Mouse (Mus musculus) heart, embryonic 10.5 days (tissue): ENCODE measurements at regions not wholly inside any gene's neighbourhood (a gene's known extent, or its start where the extent isn't known, plus 50 kb on each side); places are given as distances from the start of the nearest gene placed in this dataset.

Experiments used
- DNase-seq: peaks from one replicate; pipeline ENCODE4 v3.0.0-alpha.2; 2017; ENCODE audit warnings: low spot score
- H3K27ac ChIP-seq: fragments of 300-500 bp; sonication (generic); 2 replicates; pipeline ENCODE4 v1.5.1; 2016; ENCODE audit warnings: mild to moderate bottlenecking
- H3K27me3 ChIP-seq: fragments of 300-500 bp; sonication (generic); 2 replicates; pipeline ENCODE4 v1.6.1; 2016; ENCODE audit warnings: mild to moderate bottlenecking; ENCODE audit not compliant: poor library complexity, insufficient read depth, severe bottlenecking
- H3K36me3 ChIP-seq: fragments of 300-500 bp; sonication (generic); 2 replicates; pipeline ENCODE4 v1.6.1; 2016; ENCODE audit warnings: mild to moderate bottlenecking, moderate library complexity
- H3K4me1 ChIP-seq: fragments of 300-500 bp; sonication (generic); 2 replicates; pipeline ENCODE4 v1.6.1; 2016; ENCODE audit warnings: mild to moderate bottlenecking
- H3K4me3 ChIP-seq: fragments of 300-500 bp; sonication (generic); 2 replicates; pipeline ENCODE4 v1.5.1; 2016; ENCODE audit warnings: mild to moderate bottlenecking, moderate library complexity
- H3K9me3 ChIP-seq: fragments of 300-500 bp; sonication (generic); 2 replicates; pipeline ENCODE4 v1.6.1; 2016; ENCODE audit warnings: mild to moderate bottlenecking, moderate library complexity
- WGBS: fragments of 180-500 bp; shearing (Covaris S2); methylation state at CpG from one replicate; pipeline ENCODE4 v1.1.7; 2016; 5-methylcytosine and 5-hydroxymethylcytosine counted together

- no peaks in the 10 kb centered on the region for H3K9me3 ChIP-seq
- no peak overlapping the region for H3K27ac ChIP-seq
- no peak for DNase-seq
- no peaks in the 10 kb centered on the region for H3K27me3 ChIP-seq
- no peak overlapping the region for H3K4me3 ChIP-seq
- no peaks in the 10 kb centered on the region for H3K36me3 ChIP-seq
- WGBS = 90% methylated on average over 2 of the region's 2 CpGs
- H3K4me1 ChIP-seq = no peaks in the 10 kb centered on the region
These were observed 379.2 kb upstream of the Mef2c start for GRCm38 (mm10) chr13:83124651-83125050.

GRCm38 (mm10) chr13:83126438-83126837, 377.4 kb upstream of the Mef2c start:
- no peak for DNase-seq
- Histone ChIP-seq H3K36me3 (no peaks in the 10 kb centered on the region), H3K27ac (no peak overlapping the region), H3K4me1 (no peaks in the 10 kb centered on the region), H3K27me3 (no peaks in the 10 kb centered on the region), H3K9me3 (no peaks in the 10 kb centered on the region), H3K4me3 (no peak overlapping the region)
- WGBS = 85% methylated on average over 2 of the region's 2 CpGs

- no peaks in the 10 kb centered on the region for H3K9me3 ChIP-seq
- whole genome bisulfite sequencing = 53% methylated on average over 7 of the region's 7 CpGs
- no peak overlapping the region for H3K27ac ChIP-seq
- no peak overlapping the region for H3K4me3 ChIP-seq
- H3K36me3 ChIP-seq = no peaks in the 10 kb centered on the region
- DNase-seq = no peak
- no peaks in the 10 kb centered on the region for H3K27me3 ChIP-seq
- no peaks in the 10 kb centered on the region for H3K4me1 ChIP-seq
These were observed 372.5 kb upstream of the Mef2c start for GRCm38 (mm10) chr13:83131129-83131981.

GRCm38 (mm10) chr13:83131982-83132354, 371.9 kb upstream of the Mef2c start:
- WGBS = 72% methylated on average over 1 of the region's 1 CpGs
- no peak overlapping the region for H3K4me3 ChIP-seq
- no peak overlapping the region for H3K27ac ChIP-seq
- H3K9me3 ChIP-seq = no peaks in the 10 kb centered on the region
- no peak for DNase-seq
- no peaks in the 10 kb centered on the region for H3K4me1 ChIP-seq
- no peaks in the 10 kb centered on the region for H3K27me3 ChIP-seq
- H3K36me3 ChIP-seq = no peaks in the 10 kb centered on the region

GRCm38 (mm10) chr13:83132671-83133638, 370.9 kb upstream of the Mef2c start:
- no peak for DNase-seq
- H3K4me1 ChIP-seq = no peaks in the 10 kb centered on the region
- WGBS = 88% methylated on average over 7 of the region's 7 CpGs
- H3K27ac ChIP-seq = no peak overlapping the region
- H3K9me3 ChIP-seq = no peaks in the 10 kb centered on the region
- H3K27me3 ChIP-seq = no peaks in the 10 kb centered on the region
- H3K36me3 ChIP-seq = no peaks in the 10 kb centered on the region
- H3K4me3 ChIP-seq = no peak overlapping the region

GRCm38 (mm10) chr13:83143316-83143715, 360.5 kb upstream of the Mef2c start:
- no peak for DNase-seq
- Histone ChIP-seq H3K9me3 (no peaks in the 10 kb centered on the region), H3K4me1 (no peaks in the 10 kb centered on the region), H3K36me3 (no peaks in the 10 kb centered on the region), H3K27me3 (no peaks in the 10 kb centered on the region), H3K27ac (no peak overlapping the region), H3K4me3 (no peak overlapping the region)
- WGBS = 73% methylated on average over 3 of the region's 3 CpGs

- H3K27me3 ChIP-seq = no peaks in the 10 kb centered on the region
- no peak overlapping the region for H3K27ac ChIP-seq
- WGBS = 58% methylated on average over 1 of the region's 1 CpGs
- H3K9me3 ChIP-seq = no peaks in the 10 kb centered on the region
- DNase-seq = no peak
- H3K36me3 ChIP-seq = no peaks in the 10 kb centered on the region
- H3K4me1 ChIP-seq = no peaks in the 10 kb centered on the region
- no peak overlapping the region for H3K4me3 ChIP-seq
These were observed 349.2 kb upstream of the Mef2c start for GRCm38 (mm10) chr13:83154626-83155124.

GRCm38 (mm10) chr13:83159969-83160368, 343.9 kb upstream of the Mef2c start:
- WGBS = 68% methylated on average over 2 of the region's 2 CpGs
- no peaks in the 10 kb centered on the region for H3K4me1 ChIP-seq
- no peaks in the 10 kb centered on the region for H3K9me3 ChIP-seq
- no peak for DNase-seq
- no peak overlapping the region for H3K27ac ChIP-seq
- no peaks in the 10 kb centered on the region for H3K27me3 ChIP-seq
- no peak overlapping the region for H3K4me3 ChIP-seq
- H3K36me3 ChIP-seq = no peaks in the 10 kb centered on the region

GRCm38 (mm10) chr13:83162761-83163160, 341.1 kb upstream of the Mef2c start:
- H3K27ac ChIP-seq = no peak overlapping the region
- no peaks in the 10 kb centered on the region for H3K27me3 ChIP-seq
- no peaks in the 10 kb centered on the region for H3K36me3 ChIP-seq
- 87% methylated on average over 4 of the region's 4 CpGs for WGBS
- H3K4me3 ChIP-seq = no peak overlapping the region
- H3K9me3 ChIP-seq = no peaks in the 10 kb centered on the region
- no peak for DNase-seq
- no peaks in the 10 kb centered on the region for H3K4me1 ChIP-seq

GRCm38 (mm10) chr13:83175086-83175485, 328.7 kb upstream of the Mef2c start:
- Histone ChIP-seq H3K9me3 (no peaks in the 10 kb centered on the region), H3K27ac (no peak overlapping the region), H3K4me3 (no peak overlapping the region), H3K36me3 (no peaks in the 10 kb centered on the region), H3K27me3 (no peaks in the 10 kb centered on the region), H3K4me1 (no peaks in the 10 kb centered on the region)
- 78% methylated on average over 2 of the region's 2 CpGs for WGBS
- no peak for DNase-seq

- no peaks in the 10 kb centered on the region for H3K9me3 ChIP-seq
- no peak for DNase-seq
- H3K27me3 ChIP-seq = no peaks in the 10 kb centered on the region
- H3K36me3 ChIP-seq = no peaks in the 10 kb centered on the region
- no peak overlapping the region for H3K27ac ChIP-seq
- H3K4me3 ChIP-seq = no peak overlapping the region
- H3K4me1 ChIP-seq = no peaks in the 10 kb centered on the region
- 85% methylated on average over 3 of the region's 3 CpGs for WGBS
These were observed 301.7 kb upstream of the Mef2c start for GRCm38 (mm10) chr13:83201931-83202671.

- Histone ChIP-seq H3K4me3 (no peak overlapping the region), H3K36me3 (no peaks in the 10 kb centered on the region), H3K4me1 (no peaks in the 10 kb centered on the region), H3K9me3 (no peaks in the 10 kb centered on the region), H3K27me3 (no peaks in the 10 kb centered on the region), H3K27ac (no peak overlapping the region)
- DNase-seq = no peak
- 84% methylated on average over 1 of the region's 1 CpGs for WGBS
These were observed 297.2 kb upstream of the Mef2c start for GRCm38 (mm10) chr13:83206622-83207021.
